In the genomic region with DNA sequence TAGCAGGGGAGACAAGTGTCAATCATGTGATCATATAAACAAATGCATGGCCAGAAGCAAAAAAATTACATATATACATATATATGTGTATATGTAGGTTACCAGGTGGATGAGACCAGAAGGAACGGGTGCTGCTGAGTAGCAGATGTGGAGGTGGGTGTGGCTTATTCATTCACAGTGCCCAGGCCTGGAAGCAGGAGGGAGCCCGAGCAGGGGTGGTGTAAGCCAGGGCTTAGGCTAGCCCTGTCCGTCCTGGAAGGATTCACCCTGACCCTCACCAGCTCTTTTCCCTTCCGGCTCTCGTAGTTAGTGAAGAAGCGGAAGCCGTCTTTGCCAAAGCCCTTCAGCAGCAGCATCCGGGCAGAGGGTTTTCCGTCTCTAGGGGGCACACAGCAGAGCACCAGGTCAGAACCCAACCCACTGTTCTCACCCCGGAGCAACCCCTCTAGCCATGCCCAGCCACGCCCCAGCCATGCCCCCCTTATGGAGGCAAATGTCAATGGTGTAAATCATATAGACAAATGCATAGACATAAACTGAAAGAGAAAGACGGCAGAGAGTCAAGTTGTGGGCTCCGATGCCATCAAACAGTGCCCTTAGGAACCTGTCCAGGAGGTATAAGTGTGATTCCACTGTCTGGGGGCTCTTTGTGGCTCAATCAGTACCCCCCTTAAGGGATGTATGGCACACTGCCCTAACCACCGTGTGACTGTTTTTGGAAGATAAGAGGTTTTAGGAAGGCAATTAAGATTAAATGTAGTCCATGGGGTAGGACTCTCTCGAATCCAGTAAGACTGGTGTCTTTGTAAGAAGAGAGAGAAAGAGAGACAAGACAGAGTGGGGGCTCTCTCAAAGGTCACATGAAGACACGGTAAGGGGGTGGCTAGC, we compare ENCODE assay signal across 18 mouse cellular contexts. TPM values are rescaled to one million over a fixed set of nuclear protein-coding genes. Genes with fewer than 3 reads are reported as not detected.
DNase-seq lines count a peak whose midpoint lies in the region; ATAC-seq and TF ChIP-seq lines count a peak whose summit lies in the region.
"Had no signal": no experiment of that assay in that cellular context is flagged by ENCODE, and none has a peak within 500 bp of the region (broad histone marks: within the 10 kb centered on the region; RNA-seq: fewer than 3 reads in every experiment).

No protein-coding gene starts in this region.

- H3K9me3 ChIP-seq in limb, embryonic 11.5 days (ENCODE audit: control insufficient read depth, low read length) = no peaks in the 10 kb centered on the region
- H3K9me3 ChIP-seq in limb, embryonic 10.5 days (replicated peaks) = no peaks in the 10 kb centered on the region
- H3K9me3 ChIP-seq: embryonic facial prominence, embryonic 13.5 days had no signal

- H3K4me1 ChIP-seq in limb, embryonic 11.5 days (ENCODE audit: control insufficient read depth, insufficient read depth, low read length) = peaks cover 9% of the 10 kb centered on the region
- H3K4me1 ChIP-seq in limb, embryonic 10.5 days = peaks cover 20% of the 10 kb centered on the region
- H3K4me1 ChIP-seq in bone marrow, adult 2 months (ENCODE audit: control insufficient read depth, insufficient read depth, low read length) = peaks cover 3% of the 10 kb centered on the region; the same call in 1 of the 2 replicates
- H3K4me1 ChIP-seq in small intestine, adult 2 months (ENCODE audit: control insufficient read depth, insufficient read depth, insufficient read length, low read length) = peaks cover 42% of the 10 kb centered on the region

- no peak overlapping the region for H3K9ac ChIP-seq in limb, embryonic 11.5 days (ENCODE audit: low read length)
- H3K9ac ChIP-seq: embryonic facial prominence, embryonic 13.5 days had no signal

- no peak for DNase-seq in limb, embryonic 11.5 days (ENCODE audit: low spot score)
- no peak for DNase-seq in limb, embryonic 10.5 days (ENCODE audit: low spot score)
- no peak for DNase-seq in ovary, postnatal 36 days (ENCODE audit: low spot score)
- DNase-seq in urinary bladder, adult 2 months (ENCODE audit: low spot score) = no peak
- DNase-seq: cerebellum, postnatal 14 days; gastrocnemius, postnatal 36 days; kidney, postnatal 25 days; lung, adult 18-20 months; right cerebral cortex, postnatal 4 days had no signal

- H3K27ac ChIP-seq in limb, embryonic 11.5 days (replicated peaks; ENCODE audit: low read depth, low read length) = no peak overlapping the region
- H3K27ac ChIP-seq in limb, embryonic 10.5 days = no peak overlapping the region
- peak overlapping the region; percentile 58 for H3K27ac ChIP-seq in bone marrow, adult 2 months (ENCODE audit: control insufficient read depth, insufficient read depth, low read depth, low read length, poor library complexity)
- no peak overlapping the region for H3K27ac ChIP-seq in small intestine, adult 2 months (ENCODE audit: insufficient read depth, low read depth, low read length)
- H3K27ac ChIP-seq: embryonic facial prominence, embryonic 13.5 days; left cerebral cortex, adult 2 months had no signal

- no peaks in the 10 kb centered on the region for H3K27me3 ChIP-seq in limb, embryonic 11.5 days (ENCODE audit: control insufficient read depth, insufficient read depth, low read length)
- H3K27me3 ChIP-seq in limb, embryonic 10.5 days (ENCODE audit: low read depth, poor library complexity, severe bottlenecking) = peaks cover 13% of the 10 kb centered on the region; the same call in 1 of the 2 replicates
- no peaks in the 10 kb centered on the region for H3K27me3 ChIP-seq in small intestine, adult 2 months (ENCODE audit: control insufficient read depth, insufficient read depth, low read length)
- H3K27me3 ChIP-seq: embryonic facial prominence, embryonic 13.5 days had no signal

- no peaks in the 10 kb centered on the region for H3K36me3 ChIP-seq in limb, embryonic 11.5 days (ENCODE audit: control insufficient read depth, insufficient read depth, low read length)
- H3K36me3 ChIP-seq in limb, embryonic 10.5 days = no peaks in the 10 kb centered on the region
- peaks cover 31% of the 10 kb centered on the region for H3K36me3 ChIP-seq in small intestine, adult 2 months (ENCODE audit: control insufficient read depth, insufficient read depth, low read length)
- H3K36me3 ChIP-seq: embryonic facial prominence, embryonic 13.5 days had no signal

- H3K4me3 ChIP-seq in limb, embryonic 11.5 days (ENCODE audit: low read depth, low read length) = no peak overlapping the region
- H3K4me3 ChIP-seq in limb, embryonic 10.5 days = no peak overlapping the region
- no peak overlapping the region for H3K4me3 ChIP-seq in bone marrow, adult 2 months (replicated peaks; ENCODE audit: control insufficient read depth, low read depth, low read length)
- H3K4me3 ChIP-seq in small intestine, adult 2 months (ENCODE audit: low read depth, low read length) = no peak overlapping the region
- H3K4me3 ChIP-seq: embryonic facial prominence, embryonic 13.5 days; left cerebral cortex, adult 2 months had no signal

- no peak for TF ChIP-seq POLR2A in bone marrow, adult 2 months (IDR thresholded peaks at IDR 0.05; ENCODE audit: borderline replicate concordance, control insufficient read depth, low read depth, low read length)
- TF ChIP-seq POLR2A in small intestine, adult 2 months (IDR thresholded peaks at IDR 0.05; ENCODE audit: low read depth, low read length) = no peak

- no peak for ATAC-seq in limb, embryonic 11.5 days (ENCODE audit: insufficient number of reproducible peaks, low FRiP score, low TSS enrichment, low read depth)
- peak; percentile 37 for ATAC-seq in erythroid progenitor cell, adult 5-6 weeks (replicated peaks; ENCODE audit: low FRiP score, poor library complexity, severe bottlenecking)
- ATAC-seq: CD4-positive, CD25-positive, alpha-beta regulatory T cell, adult 4 months; forebrain, embryonic 16.5 days; intestine, embryonic 16.5 days had no signal

- no peak for TF ChIP-seq CTCF in bone marrow, adult 2 months (IDR thresholded peaks at IDR 0.05; ENCODE audit: control insufficient read depth, insufficient read depth, low read length)
- TF ChIP-seq CTCF in small intestine, adult 2 months (IDR thresholded peaks at IDR 0.05; ENCODE audit: extremely low read depth, insufficient read length, insufficient replicate concordance, low read depth, low read length) = peak; percentile 7; the same call in 1 of the 2 replicates

- WGBS in limb, embryonic 11.5 days = 75% methylated on average over 16 of the region's 16 CpGs
- WGBS in limb, embryonic 10.5 days = 77% methylated on average over 16 of the region's 16 CpGs
- 71% methylated on average over 16 of the region's 16 CpGs for WGBS in bone marrow, adult 2 months
- whole genome bisulfite sequencing in small intestine, adult 2 months = 57% methylated on average over 16 of the region's 16 CpGs

- 0 out of 2 replicates have a peak overlapping the region, but pooled peaks have one; percentile 4 for H3K4me2 ChIP-seq in limb, embryonic 11.5 days (ENCODE audit: low read depth, severe bottlenecking)
- H3K4me2 ChIP-seq: embryonic facial prominence, embryonic 13.5 days; midbrain, embryonic 11.5 days had no signal

RNA-seq across cellular contexts. Expression of gene Pnpo, which starts 3.0 kb away (rescaled TPM):
- 25.5 and 27.5 TPM in 2 replicates for polyA plus RNA-seq in limb, embryonic 11.5 days (2014; fragmentation: Nextera tagmentation; extraction: Ambion mirVana)
- 31.3 and 33.0 TPM in 2 replicates for polyA plus RNA-seq in limb, embryonic 10.5 days (2016; fragmentation: Nextera tagmentation; extraction: Ambion mirVana)
- 65.6 and 132 TPM in 2 replicates for polyA plus RNA-seq in bone marrow, adult 2 months (2011; ENCODE audit: insufficient read depth, insufficient read length, low replicate concordance, missing spikeins)
- 57.0 and 70.6 TPM in 2 replicates for total RNA-seq in erythroid progenitor cell, adult 5-6 weeks (2015; ENCODE audit: low replicate concordance)
- 74.7 and 92.1 TPM in 2 replicates for total RNA-seq in erythroid progenitor cell, adult 5-6 weeks (2017; ENCODE audit: low replicate concordance)
- polyA plus RNA-seq in small intestine, adult 2 months (2012; rRNA removed) = 28.4 and 44.6 TPM in 2 replicates
- 22.4 and 25.5 TPM in 2 replicates for polyA plus RNA-seq in urinary bladder, adult 2 months (2012; rRNA removed)

RNA-seq across cellular contexts. Expression of gene Prr15l, which starts 12.9 kb away (rescaled TPM):
- polyA plus RNA-seq in limb, embryonic 11.5 days (2014; fragmentation: Nextera tagmentation; extraction: Ambion mirVana) = 0.35 and 0.97 TPM in 2 replicates
- 0.58 and 0.71 TPM in 2 replicates for polyA plus RNA-seq in limb, embryonic 10.5 days (2016; fragmentation: Nextera tagmentation; extraction: Ambion mirVana)
- not detected in 2 replicates for polyA plus RNA-seq in bone marrow, adult 2 months (2011; ENCODE audit: insufficient read depth, insufficient read length, low replicate concordance, missing spikeins)
- not detected in 2 replicates for total RNA-seq in erythroid progenitor cell, adult 5-6 weeks (2015; ENCODE audit: low replicate concordance)
- total RNA-seq in erythroid progenitor cell, adult 5-6 weeks (2017; ENCODE audit: low replicate concordance) = 0.26 TPM in 1 of 2 replicates, not detected in the other
- polyA plus RNA-seq in small intestine, adult 2 months (2012; rRNA removed) = 56.6 and 137 TPM in 2 replicates
- 7.6 and 8.9 TPM in 2 replicates for polyA plus RNA-seq in urinary bladder, adult 2 months (2012; rRNA removed)
- total RNA-seq: gastrocnemius, postnatal 36 days; left cerebral cortex, adult 2 months had no signal

RNA-seq across cellular contexts. Expression of gene Cdk5rap3, which starts 24.5 kb away (rescaled TPM):
- 72.5 and 77.0 TPM in 2 replicates for polyA plus RNA-seq in limb, embryonic 11.5 days (2014; fragmentation: Nextera tagmentation; extraction: Ambion mirVana)
- polyA plus RNA-seq in limb, embryonic 10.5 days (2016; fragmentation: Nextera tagmentation; extraction: Ambion mirVana) = 85.3 and 90.0 TPM in 2 replicates
- polyA plus RNA-seq in bone marrow, adult 2 months (2011; ENCODE audit: insufficient read depth, insufficient read length, low replicate concordance, missing spikeins) = 16.4 and 39.4 TPM in 2 replicates
- total RNA-seq in erythroid progenitor cell, adult 5-6 weeks (2015; ENCODE audit: low replicate concordance) = 7.9 and 9.6 TPM in 2 replicates
- total RNA-seq in erythroid progenitor cell, adult 5-6 weeks (2017; ENCODE audit: low replicate concordance) = 21.6 and 25.2 TPM in 2 replicates
- polyA plus RNA-seq in small intestine, adult 2 months (2012; rRNA removed) = 23.2 and 33.1 TPM in 2 replicates
- 46.5 and 47.5 TPM in 2 replicates for polyA plus RNA-seq in urinary bladder, adult 2 months (2012; rRNA removed)

RNA-seq across cellular contexts. Expression of gene Sp2, which starts 41.9 kb away (rescaled TPM):
- 23.4 and 25.8 TPM in 2 replicates for polyA plus RNA-seq in limb, embryonic 11.5 days (2014; fragmentation: Nextera tagmentation; extraction: Ambion mirVana)
- 26.1 and 28.1 TPM in 2 replicates for polyA plus RNA-seq in limb, embryonic 10.5 days (2016; fragmentation: Nextera tagmentation; extraction: Ambion mirVana)
- 14.6 and 16.9 TPM in 2 replicates for polyA plus RNA-seq in bone marrow, adult 2 months (2011; ENCODE audit: insufficient read depth, insufficient read length, low replicate concordance, missing spikeins)
- 52.4 and 62.0 TPM in 2 replicates for total RNA-seq in erythroid progenitor cell, adult 5-6 weeks (2015; ENCODE audit: low replicate concordance)
- 13.1 and 27.8 TPM in 2 replicates for total RNA-seq in erythroid progenitor cell, adult 5-6 weeks (2017; ENCODE audit: low replicate concordance)
- polyA plus RNA-seq in small intestine, adult 2 months (2012; rRNA removed) = 11.0 and 20.1 TPM in 2 replicates
- polyA plus RNA-seq in urinary bladder, adult 2 months (2012; rRNA removed) = 7.7 and 13.9 TPM in 2 replicates
